Mouse (Mus musculus): Measurements from ENCODE around the gene Ptgfrn.

DNA sequence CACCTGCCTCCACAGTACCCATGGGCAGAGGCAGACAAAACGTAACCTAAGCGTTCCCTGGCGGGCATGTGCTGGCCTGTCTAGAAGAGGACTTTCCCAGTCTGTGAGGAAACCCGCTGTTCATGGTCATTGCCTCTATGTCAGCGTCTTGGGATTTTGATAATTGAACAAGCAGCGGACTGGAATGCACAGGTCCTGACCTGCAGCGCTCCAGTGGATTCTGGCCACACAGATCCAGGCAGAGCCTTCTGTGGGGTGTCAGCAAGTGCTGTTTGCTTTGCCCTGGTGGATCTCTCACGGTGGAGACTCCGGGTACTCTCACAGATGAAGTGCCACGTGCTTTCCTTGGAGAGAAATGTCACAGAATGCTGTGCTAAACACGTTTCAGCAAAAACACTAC is 26.4 kb upstream of the Ptgfrn start:
- no peak for TF ChIP-seq POLR2A (IDR thresholded peaks at IDR 0.05; ENCODE audit: borderline replicate concordance, extremely low read depth, low read depth, low read length)
- TF ChIP-seq CTCF (IDR thresholded peaks at IDR 0.05; ENCODE audit: insufficient read depth, low read length), result no peak

Measured in lung, adult 2 months (tissue).